Mouse (Mus musculus): ENCODE results near the gene Grik4.
A peak's percentile ranks its signal among the peaks of the same experiment; 100 is the strongest.

Gene Grik4

DNA sequence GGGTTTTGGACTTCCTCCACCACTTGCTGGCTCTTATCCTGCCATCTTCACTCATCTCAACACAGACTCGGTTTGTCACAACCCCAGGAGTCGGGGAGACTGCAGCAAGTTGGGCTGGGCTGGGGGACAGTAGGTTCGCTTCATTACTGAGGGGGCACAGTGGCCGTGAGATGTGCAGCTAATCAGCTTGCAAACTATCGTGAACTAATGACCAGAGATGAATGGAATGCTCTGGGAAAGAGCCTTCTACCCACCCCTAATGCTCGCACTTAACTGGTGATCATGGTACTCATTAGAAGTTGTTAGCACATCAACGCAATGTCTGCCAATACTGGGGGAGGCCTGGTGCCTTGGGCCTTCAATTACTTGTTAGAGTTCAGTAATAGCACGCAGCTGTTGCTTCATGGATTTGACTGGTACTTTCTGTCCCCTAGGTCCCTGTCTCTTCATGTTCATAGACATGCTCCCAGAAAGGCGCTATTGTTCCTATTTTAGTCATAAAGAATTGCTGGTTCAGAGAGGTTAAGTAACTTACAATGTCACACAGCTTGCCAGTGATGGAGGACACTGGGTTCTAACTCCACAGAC lies 211.5 kb downstream of the Grik4 start:
- no peak for DNase-seq

GRCm38 (mm10) chr9:42728472-42728871 lies 215.8 kb downstream of the Grik4 start:
- no peak for DNase-seq

DNA sequence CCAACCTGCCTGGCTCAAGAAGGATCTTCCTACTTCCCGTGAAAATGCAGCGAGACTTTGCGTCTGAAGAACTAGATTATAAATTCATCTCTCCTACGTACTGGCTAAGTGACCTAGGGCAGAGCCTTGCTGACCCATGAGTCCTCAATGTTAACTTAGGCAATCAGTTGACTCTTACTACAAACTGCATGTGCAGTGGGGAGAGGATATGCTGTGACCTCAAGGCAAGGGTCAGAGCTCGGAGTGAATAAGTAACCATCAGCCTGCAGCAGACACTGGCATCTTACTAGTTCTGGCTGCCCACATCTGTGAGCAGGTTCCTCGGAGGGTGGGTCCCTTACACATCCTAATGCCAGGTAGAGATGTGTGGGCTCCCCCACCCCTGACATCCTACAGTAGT lies 216.6 kb downstream of the Grik4 start:
- DNase-seq, result no peak

GRCm38 (mm10) chr9:42727186-42727585 lies 217.1 kb downstream of the Grik4 start:
- no peak for DNase-seq

GRCm38 (mm10) chr9:42724099-42724498 lies 220.2 kb downstream of the Grik4 start:
- no peak for DNase-seq

DNA sequence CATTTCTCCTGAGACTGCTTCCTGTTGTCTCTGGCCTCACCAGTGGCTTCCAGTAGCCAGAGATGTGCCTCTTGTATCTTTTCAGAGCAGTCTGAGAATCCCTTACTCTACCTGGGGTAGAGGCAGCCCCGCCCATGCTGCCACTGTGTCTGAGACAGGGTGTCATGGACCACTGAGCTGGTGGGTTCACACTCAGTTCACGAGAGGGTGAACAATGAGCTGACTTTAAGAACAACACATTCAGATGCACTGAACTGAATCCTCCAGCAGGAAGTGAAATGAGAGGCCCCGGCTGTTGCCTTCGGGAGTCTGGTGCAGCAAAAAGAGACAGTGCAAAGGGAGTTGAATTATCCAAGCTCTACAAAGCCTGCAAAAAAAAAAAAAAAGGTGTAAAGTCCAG lies 221.8 kb downstream of the Grik4 start:
- no peak for DNase-seq

DNA sequence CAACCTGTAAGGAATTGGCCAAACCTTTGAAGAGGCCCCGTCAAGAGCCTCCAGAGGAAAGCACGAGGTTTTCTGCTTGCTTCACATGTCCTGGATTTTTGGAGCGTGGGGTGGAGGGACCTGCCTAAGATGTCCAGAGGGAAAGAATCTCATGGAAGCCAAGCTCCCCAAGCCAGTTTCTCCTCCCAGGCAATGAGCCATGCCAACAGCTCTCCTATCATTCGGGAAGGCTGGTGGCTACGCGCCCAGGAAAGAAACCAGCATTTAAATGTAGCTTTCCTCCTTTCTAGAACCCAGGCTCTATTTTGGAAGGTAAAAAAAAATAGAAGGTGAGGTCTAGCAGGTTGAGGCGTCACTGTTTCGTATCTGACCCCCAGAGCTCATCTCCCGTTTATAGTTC lies 222.6 kb downstream of the Grik4 start:
- DNase-seq, result no peak

- no peak for DNase-seq
Measured at GRCm38 (mm10) chr9:42721146-42721545, 223.1 kb downstream of the Grik4 start.

GRCm38 (mm10) chr9:42713912-42714311 lies 230.4 kb downstream of the Grik4 start:
- no peak for DNase-seq

- no peak for DNase-seq
Measured at GRCm38 (mm10) chr9:42705848-42706247, 238.4 kb downstream of the Grik4 start.

GRCm38 (mm10) chr9:42703191-42703854 lies 241.0 kb downstream of the Grik4 start:
- no peak for DNase-seq

DNA sequence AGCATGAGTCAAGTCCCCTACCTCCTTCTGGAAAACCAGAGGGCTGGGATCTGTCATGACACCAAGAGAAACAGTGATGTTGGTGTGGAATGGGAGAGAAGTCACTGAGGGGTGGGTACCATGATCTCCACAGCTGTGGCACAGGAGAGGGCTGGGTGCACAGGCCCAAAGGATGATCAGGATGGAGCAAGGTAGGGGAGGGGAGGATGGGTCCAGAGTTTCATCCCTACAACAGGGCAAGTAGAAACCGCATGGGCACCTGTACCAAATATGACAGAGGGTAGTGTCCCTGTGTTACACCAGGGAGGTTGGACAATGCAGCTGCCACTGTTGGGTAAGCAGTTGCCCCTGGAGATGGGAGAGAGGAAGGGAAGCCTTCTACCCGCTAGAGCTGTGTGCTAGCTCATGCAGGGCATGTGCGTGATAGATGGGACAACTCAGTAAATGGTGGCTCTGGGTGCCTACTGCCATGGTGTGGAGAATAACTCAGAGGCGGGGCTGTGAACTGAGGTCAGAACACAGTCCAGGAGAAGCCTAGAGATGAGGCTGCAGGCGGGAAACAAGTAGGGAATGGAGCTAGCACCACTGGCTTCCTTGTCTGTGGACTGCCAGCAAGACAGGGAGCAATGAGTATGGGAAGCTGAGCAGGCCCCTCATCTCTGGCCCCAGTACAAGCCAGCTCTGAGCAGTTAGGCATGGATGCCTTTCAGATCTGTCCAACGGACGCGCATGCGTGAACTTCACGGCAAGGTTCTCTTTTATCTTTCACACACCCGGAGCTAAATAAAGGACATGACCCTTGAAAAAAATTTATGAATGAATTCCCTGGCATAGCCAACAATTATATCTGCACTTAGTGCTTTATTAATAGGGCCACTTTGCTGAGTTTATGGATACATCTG lies 241.8 kb downstream of the Grik4 start:
- DNase-seq, result no peak

DNA sequence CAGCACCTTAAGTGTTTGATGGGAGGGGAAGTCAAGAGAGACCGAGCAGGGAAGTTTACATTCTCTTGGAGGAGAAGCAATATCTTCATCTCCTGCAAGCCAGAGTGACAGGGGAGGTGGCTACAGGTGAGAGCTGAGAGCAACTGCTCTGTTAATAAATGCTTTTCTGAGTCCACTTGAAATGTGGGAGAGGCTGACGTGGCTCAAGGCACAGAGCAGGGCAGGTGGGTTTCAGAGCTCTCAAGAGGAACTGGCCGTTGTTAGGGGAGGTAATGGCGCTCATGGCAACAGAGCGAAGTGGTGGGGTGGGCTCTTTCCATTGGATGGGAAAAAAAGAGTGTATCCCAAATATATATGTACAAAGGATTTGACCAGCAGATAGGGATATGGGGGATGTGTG lies 242.6 kb downstream of the Grik4 start:
- no peak for DNase-seq

DNA sequence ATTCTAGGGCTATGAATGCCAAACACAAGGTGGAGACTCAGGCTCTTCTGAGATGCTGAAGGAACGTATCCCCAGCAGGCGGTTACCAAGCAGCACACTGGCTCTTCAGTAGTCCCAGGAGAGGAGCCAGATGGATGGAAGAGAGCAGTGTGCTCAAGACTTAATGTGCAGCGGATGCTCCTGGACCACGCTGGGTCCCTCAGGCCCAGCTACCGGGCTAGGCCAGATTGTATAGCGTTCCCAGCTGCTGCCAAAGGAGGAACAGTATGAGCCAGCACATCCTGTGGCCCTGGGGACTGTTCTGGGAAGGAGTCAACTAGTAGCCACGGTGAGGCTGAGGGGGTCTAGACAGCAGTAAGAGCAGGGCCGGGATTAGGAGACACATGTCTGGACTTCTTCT lies 251.3 kb downstream of the Grik4 start:
- DNase-seq, result no peak

- DNase-seq, result peak; percentile 75
Measured at GRCm38 (mm10) chr9:42688143-42688542, 256.1 kb downstream of the Grik4 start.

- DNase-seq, result no peak
Measured at GRCm38 (mm10) chr9:42686104-42686503, 258.2 kb downstream of the Grik4 start.

GRCm38 (mm10) chr9:42674017-42674412 lies 270.3 kb downstream of the Grik4 start:
- no peak for DNase-seq

GRCm38 (mm10) chr9:42673385-42674016 lies 270.8 kb downstream of the Grik4 start:
- DNase-seq, result peak; percentile 29

DNA sequence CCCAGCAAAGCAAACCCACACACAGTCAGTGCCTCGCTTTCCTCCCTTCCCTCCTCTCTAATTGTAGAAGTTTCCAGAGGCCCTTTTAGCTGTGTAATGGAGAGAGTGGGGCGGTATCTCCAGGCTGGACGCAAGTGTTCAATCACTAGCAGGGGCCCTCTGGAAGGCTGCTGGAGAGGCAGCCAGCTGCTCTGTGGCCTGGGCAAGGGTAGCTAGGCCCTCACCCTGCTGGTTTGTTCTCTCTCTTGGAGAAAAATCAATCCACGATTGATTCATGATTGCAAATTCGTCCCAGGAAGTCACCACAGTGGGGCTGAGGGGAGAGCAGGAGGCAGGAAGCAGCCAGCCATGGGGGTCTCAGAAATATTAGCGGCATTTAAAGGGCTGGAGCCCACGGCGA lies 271.3 kb downstream of the Grik4 start:
- no peak for DNase-seq

- DNase-seq, result no peak
Measured at GRCm38 (mm10) chr9:42670619-42671018, 273.7 kb downstream of the Grik4 start.

DNA sequence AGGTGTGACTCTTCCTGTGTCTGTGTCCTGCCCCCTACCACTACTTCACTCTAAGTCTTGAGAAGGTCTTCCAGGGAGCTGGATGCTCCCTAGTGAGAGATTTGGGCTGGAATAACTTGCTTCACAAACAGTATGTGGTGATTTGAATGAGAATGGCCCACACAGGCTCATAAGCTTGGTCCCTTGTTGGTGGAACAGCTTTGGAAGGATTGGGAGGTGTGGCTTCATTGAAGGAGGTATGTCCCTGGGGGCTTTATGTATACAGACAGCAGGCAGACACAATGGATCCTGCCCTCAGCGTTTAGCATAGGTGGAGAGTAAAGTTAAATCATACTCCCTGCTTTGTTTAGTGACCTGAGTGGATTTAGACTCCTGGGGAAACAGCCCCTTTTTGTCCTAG lies 282.8 kb downstream of the Grik4 start:
- DNase-seq, result no peak

DNA sequence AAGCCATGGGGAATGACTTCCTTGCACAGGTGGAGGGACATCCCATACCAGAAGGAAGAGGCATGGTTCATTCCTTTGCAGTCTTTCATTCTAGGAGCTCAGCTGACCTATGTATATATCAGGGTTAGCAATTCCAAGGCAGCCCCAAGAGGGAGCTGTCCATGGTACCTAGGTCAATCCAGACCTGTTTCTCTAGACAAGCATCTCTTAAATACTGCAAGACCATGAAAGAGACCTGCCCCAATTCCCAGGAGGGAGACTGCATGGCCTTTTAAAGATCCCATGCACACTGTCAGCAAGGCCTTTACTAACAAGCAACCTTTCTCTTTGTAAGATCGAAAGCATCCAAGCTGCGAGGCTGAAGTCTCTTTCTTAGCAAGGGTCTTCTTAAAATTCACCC lies 291.5 kb downstream of the Grik4 start:
- peak; percentile 47 for DNase-seq

GRCm38 (mm10) chr9:42652309-42652708 lies 292.0 kb downstream of the Grik4 start:
- no peak for DNase-seq

All from lung, postnatal 36 days (tissue).